Mouse (Mus musculus) liver, embryonic 14.5 days (tissue): Measurements from ENCODE around the gene Ehd3.

ENCODE experiments used
- CTCF ChIP-seq: IDR thresholded peaks from 2 replicates; pipeline ENCODE4 v1.5.1; 2016; ENCODE audit warnings: antibody characterized with exemption, low read depth, control low read depth
- EP300 ChIP-seq: IDR thresholded peaks from 2 replicates; pipeline ENCODE4 v1.6.1; 2016; ENCODE audit warnings: antibody characterized with exemption, low read depth

DNA sequence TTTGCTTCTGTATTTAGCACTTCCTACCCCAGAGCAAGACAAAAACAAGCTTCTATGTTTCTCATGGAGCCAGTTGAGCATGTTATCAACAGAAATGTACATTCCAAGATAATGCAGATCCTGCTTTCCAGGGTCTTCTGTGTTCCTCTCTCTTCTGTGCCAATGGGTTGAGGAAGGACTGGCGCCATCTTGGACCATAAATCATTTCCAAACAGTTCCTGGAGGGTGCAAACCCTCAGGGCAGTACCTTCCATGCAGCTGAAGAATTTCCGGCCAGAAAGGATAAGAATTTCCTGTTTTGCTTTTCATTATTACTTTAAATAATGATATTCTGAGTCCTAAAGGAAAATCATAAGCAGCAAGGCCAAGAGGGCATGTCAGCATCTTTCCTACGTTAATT lies 41.7 kb downstream of the Ehd3 start:
- TF ChIP-seq CTCF, result no peak
- TF ChIP-seq EP300, result no peak
